Mouse (Mus musculus) spleen, adult 18-20 months (tissue): ENCODE measurements around the gene Nmnat1.
A peak's percentile ranks its signal among the peaks of the same experiment; 100 is the strongest.
"Not testable (repeated sequence)": the region's sequence is repeated elsewhere in the genome, so short reads cannot be mapped to it uniquely, and the experiment has no call there.

Experiments used
- DNase-seq, 2 experiments: peaks; one replicate each; pipeline ENCODE4 v3.0.0; 2022; ENCODE audit warnings: mixed read lengths in 2 of 2

Nmnat1 gene

DNA sequence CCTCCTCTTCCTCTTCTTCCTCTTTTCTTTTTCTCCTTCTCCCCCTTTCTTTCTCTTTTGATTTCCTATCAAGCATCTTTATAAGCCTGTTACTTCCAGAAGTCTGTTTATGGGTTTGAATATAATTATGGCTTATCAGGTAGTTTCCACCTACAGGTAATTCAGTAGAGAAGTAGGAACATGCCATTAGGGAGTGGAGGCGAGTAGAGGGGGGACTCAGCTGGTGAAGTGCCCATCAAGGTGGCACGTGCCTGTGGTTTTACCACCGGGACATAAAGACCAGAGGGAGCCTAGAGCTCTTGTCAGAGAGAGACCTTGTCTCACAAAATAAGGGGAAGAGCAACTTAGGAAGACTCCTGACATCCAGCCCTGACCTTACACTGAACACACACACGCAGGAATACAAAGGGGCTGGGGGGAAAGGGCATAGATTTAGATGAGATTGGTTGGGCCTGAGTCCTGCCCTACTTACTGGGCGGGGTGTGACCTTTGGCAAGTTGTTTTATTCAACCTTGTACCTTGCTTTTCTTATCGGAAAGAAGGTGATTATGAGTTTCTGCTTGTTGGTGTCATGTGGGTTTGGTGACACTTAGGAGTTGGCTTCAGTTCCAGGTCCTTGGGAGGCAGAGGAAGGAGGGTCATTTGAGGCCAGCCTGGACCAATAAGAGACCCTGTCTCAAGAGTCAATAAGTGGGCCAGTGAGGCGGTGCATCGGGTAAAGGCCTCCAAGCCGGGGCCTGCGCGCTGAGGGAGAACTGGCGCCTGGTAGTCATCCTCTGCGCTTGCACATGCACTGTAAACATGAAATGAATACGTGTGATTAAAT is 4.6 kb upstream of the Nmnat1 start:
- DNase-seq, result no peak

DNA sequence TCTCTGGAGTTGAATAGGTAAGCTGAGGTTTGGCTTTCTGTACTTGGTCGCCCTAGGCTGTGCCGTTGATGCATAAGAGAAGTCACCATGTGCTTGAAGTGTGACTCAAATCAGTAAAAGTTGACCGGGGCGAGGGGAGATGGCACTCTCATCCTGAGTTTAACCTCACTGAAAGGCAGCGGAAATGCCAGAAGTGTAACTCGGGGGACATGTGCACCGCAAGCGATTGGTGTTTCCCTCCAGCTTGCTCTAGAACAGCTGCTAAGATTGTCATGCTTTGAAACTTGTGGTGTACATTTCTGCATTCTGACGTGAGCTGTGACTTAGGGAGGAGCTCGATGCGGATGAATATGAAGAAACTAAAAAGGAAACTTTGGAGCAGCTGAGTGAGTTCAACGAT is 2.7 kb upstream of the Nmnat1 start:
- DNase-seq, result no peak

DNA sequence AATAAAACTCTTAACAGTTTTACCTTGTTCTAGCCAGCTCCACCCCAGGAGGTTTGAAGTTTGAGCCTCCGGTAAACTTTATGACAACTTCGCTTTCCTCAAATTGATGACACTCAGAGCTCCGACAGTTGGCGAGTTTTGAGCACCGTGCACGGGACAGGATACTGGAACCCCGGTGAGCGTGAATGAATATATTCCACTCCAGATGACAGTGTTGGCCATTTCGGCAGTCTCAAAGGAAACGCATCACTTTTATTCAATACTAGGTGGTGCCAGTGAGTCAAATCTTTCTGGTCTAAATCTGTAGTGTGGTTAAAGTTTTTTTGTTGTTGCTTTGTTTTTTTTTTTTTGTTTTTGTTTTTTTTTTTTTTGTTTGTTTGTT is 814 bp upstream of the Nmnat1 start:
- DNase-seq, result peak in 1 of 2 experiments; percentile 14

DNA sequence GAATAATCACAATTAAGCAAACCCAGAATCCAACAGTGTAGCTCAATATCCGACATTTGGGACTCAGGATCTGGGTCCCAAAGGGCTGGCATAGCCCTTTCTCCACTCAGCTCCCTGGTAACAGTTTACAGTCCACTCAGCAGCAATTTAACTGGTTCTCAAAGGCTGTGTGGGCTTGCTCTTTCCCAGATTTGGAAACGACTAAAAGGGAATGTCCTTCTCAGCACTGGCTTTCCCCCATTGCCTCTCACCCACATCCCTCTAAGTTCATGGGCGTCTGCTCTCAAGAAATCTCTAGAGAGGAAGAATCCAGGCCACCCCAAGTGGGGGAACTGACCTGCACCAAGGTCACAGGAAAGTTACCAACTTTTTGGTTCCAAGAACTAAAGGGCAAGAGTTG is 436 bp downstream of the Nmnat1 start:
- DNase-seq, result no peak

DNA sequence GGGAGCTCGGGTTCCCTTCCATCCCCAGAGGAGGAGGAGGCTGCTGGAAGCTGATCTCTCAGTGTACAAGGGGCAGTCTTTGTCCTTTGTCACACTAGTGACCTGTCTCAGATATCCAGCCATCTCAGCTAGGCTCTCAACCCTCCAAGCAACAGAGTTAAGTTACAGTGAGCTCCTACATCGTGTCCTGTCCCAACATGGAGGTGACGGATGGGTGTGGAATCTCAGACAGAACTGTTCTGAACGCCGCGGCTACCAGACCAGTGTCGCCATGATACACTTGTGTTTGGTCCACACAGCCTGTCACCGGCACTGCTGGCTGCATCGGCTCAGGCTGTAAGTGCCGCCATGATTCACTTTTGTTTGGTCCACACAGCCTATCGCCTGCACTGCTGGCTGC is 7.9 kb downstream of the Nmnat1 start, which contains the start of gene Tmem274:
TSS of gene Tmem274 (plus strand) at position 301 of the 400 bp plus-strand sequence.
- no peak for DNase-seq

DNA sequence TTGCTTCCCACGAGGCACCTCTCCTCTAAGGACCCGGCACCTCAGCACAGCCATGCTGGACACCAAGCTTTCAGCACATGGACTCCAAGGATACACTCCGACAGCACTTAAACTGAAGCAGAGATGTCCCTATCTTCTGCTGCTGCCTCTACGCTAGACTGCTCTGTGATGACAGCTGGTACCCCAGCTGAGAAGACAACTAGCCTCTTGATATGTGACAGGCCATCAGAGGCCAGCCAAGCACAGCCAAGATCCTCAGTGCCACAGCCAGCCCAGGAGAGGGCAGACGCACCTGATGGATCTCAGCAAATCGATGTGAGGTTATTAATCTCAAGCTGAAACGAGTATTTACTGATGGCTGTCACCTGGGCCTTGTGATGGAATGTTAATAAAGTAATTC is 9.9 kb downstream of the Nmnat1 start:
- DNase-seq, result no peak

DNA sequence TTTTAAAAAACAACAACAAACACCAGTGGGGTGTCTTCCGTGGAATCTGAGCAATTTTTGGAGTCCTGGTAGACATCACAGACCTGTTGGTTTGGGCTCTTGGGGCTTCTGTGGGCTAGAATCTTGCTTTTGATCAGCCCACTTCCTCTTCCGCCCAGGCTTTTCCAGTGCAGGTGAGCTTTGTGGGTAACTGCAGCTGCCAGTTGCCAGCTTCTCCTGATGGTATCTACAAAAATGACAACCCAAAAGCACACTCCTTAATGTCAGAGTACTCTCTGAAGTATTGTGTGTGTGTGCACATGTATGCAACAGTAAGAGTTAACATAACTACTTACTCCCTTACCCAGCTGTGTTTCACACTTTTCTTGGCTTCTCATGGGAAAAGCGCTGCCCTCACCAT is 15.4 kb downstream of the Nmnat1 start:
- peak in 1 of 2 experiments; percentile 18 for DNase-seq

DNA sequence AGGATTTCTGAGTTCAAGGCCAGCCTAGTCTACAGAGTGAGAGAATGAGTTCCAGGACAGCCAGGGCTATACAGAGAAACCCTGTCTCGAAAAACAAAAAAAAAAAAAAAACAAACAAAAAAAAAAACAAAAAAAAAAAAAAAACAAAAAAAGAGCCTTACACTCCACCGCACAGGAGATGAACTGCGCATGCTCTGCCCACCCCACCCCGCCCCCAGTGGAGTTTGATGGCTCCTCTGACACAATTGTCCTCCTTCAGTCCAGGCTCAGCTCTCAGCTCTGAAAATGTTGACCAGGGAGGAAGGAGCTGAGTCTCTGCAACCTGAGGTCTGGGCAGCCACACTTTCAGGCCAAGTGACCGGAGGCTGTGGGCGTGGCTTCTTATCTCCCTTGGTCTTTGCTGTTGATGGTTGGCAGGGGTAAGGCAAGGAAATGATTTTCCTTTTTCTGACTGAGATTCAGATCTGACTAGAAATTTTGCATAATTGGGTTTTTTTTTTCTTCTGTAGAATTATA is 21.5 kb downstream of the Nmnat1 start:
- DNase-seq, result no peak

DNA sequence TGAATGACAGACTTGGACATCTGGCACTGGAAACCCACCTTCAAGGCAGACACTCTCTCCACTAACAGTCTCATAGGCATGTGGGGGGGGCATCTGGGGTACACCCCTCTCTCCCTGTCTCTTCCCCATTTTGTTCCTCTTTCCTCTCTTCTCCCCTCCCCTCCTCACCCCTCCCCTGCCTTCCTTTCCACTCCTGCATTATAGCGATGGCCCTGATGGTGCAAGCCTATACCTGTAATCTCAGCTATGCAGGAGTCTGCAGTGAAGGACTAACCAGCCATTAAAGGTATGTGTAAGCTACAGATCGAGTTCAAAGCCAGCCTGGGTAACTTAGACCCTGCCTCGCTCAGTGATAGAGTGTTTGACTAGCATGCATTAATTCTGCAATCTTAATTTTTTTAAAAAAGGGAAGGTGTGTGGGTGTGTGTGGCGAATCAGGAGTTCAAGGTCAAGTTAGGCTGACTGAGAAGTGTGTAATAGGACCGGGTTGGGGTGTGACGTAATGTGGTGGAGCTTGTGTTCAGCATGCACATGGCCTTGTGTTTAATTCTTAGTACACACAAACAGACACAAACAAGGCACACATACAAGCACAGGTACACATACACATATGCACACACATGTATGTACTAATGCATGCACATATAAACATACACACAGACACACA is 22.6 kb downstream of the Nmnat1 start:
- no peak for DNase-seq

DNA sequence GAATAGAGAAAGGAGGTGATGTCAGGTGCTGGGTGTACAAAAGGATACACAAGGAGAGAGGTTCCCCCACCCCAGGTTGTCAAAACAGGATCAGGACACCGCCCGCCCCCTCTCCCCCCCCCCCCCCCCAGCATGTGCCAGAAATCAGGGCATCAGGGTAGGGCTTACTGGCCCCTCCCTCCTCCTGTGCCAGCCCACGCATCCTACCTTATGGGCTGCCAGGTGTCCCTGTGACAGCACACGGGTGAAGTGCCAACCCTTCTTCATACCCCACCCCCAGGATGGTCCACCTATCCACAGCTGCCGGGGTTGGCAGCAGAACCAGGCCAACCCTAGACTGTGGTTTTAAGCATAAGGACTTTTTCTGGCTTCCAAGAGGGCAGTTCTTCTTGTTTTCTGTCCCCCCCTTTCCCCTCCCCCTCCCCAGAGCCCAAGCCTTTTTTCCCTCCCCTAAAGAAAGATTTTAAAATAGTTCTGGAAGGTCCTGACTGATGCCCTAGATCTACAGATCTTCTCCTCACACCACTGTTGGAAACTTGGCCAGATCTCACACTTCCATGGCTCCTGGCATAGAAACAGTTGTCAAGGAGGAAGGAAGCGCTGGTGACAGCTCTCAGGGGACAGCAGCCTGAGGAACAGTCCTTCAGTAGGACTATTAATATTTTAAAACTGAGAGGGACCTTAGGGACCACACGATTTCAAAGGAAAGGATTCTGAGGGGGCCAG is 23.3 kb downstream of the Nmnat1 start:
- no peak for DNase-seq

DNA sequence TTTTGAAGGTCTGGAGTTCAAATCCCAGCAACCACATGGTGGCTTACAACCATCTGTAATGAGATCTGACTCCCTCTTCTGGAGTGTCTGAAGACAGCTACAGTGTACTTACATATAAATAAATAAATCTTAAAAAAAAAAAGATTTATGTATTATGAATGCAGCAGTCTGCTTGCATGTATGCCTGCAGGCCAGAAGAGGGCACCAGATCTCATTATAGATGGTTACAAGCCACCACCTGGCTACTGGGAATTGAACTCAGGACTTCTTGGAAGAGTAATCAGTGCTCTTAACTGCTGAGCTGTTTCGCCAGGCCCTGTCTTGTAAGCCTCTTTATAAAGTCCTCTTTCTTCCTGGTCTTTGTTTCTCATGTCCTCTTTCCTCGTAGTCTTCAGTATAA is 24.5 kb downstream of the Nmnat1 start:
- DNase-seq, result not testable (repeated sequence)

DNA sequence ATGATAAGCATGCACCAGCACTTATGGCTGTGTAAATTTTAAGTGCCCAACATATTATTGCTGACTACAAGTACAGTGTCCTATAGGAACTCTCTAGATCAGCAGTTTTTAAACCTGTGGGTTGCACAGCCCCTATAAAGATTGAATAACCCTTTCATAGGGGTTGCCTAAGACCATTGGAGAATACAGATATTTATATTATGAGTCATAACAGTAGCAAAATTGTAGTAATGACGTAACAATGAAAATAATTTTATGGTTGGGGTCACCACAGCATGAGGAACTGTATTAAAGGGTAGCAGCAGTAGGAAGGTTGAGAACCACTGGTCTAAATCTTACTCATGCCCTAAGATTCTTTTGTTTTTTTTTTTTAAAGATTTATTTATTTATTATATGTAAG is 25.6 kb downstream of the Nmnat1 start:
- DNase-seq, result no peak

DNA sequence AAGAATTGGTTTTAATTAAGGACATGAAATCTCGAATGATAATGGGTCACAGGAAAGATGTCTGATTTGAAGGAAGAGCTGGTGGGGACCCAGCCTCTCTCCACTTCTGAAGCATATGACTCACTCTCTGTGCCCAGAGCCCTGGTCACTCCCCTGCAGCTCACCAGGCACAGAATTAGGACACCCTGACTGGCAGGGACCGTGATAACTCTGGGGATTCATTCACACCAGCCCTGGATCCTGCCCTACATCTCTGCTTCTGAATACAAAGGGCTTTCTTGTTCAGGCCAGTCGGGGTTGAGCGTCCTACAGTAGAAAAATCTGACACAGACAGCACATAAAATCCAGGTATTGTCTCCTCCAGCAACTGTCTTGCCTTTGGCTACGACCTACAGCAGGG is 26.5 kb downstream of the Nmnat1 start:
- DNase-seq, result no peak

DNA sequence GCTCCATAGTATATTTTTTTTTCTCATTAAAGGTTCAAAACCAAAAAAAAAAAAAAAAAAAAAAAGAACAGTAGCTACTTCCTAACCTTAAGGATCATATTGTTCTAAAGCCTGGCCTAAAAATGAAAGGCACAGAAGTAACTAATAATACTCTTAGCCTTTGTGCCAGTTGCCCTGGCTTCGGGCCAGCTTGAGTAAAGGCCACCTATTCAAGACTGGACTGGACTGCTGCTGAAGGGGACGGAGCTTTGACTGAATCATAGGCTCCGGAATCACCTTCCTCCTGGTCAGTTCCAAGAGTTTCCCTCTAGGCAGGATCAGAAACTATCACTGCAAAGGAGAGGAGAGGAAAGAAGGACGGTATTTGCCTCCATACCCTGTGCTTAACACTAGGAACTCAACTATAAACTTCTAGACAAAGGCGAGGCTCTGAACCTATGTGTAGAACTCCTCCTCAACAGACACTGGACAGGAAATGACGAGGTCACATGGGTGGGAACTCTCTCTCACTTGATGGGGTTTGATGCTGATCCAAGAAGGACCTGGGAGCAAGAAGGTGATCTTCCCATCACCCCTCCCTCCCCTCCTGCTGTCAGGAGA is 27.1 kb downstream of the Nmnat1 start:
- DNase-seq, result no peak

DNA sequence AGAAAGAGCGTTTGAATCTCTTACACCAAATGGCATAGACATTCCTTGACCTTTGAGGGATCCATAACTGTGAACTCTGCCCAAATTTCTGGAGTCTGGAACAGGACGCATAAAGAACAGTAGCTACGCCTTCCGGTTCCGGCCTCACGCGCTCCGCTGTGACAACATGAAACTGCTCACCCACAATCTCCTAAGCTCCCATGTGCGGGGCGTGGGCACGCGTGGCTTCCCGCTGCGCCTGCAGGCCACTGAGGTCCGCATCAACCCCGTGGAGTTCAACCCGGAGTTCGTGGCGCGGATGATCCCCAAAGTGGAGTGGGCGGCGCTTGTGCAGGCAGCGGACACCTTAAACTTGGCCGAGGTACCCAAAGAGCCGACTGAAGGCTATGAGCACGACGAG is 27.8 kb downstream of the Nmnat1 start:
- not testable (repeated sequence) for DNase-seq

DNA sequence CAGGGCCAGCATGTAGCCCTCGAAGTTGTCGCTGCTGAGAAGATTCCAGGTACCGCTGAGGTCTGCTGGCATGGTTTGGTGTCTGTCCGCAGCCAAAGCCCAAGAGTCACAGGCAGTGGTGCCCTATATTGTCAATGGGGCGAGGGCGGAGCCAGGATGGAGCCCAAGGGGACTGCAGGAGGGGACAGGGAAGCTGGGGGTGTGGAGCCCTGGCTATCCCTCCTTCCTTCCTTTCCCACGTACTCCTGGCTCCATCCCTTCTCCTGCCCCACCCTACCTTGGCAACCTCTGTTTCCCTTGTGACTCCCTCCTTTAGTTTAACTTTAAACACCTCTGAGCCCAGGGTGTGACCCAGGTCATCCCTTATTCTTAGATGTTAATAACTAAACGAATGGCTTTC is 30.1 kb downstream of the Nmnat1 start, which contains the start of gene Rbp7:
TSS of gene Rbp7 (minus strand) at position 100 of the 400 bp plus-strand sequence.
- no peak for DNase-seq

DNA sequence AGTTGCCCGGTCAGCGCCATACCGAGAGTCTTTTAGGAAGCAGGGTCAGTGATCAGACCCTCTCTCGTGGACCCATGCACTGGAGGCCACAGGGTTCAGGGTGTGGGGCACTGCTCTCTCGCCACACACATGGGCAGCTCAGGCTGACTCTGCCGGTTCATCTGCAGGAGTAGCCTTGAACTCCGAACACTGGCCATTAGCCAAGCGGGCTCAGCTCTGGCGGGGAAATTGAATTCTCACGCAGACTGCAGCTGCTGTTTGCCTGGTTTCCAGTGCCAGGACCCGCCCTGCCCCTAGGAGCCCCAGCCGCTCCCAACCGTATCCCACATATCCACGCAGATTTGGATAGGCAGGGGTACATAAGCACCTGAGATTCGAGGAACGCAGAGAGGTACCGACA is 30.7 kb downstream of the Nmnat1 start:
- no peak for DNase-seq

DNA sequence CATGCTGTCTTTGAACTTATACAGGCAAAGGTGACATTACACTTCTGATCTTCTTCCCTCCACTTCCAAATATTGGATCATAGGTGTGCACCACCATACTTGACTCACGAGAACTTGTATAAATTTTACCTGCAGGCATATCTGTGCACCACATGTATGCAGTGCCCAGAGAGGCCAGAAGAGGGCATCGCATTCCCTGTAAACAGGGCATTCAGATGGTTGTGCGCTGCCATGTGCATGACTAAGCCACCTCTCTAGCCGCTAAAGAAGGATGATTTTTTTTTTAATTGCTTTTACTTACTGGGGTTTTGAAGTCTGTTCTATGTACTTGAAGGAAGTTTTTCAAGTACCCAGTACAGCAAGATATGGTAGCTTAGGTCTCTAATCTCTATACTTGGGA is 31.3 kb downstream of the Nmnat1 start:
- DNase-seq, result peak in 1 of 2 experiments; percentile 20

DNA sequence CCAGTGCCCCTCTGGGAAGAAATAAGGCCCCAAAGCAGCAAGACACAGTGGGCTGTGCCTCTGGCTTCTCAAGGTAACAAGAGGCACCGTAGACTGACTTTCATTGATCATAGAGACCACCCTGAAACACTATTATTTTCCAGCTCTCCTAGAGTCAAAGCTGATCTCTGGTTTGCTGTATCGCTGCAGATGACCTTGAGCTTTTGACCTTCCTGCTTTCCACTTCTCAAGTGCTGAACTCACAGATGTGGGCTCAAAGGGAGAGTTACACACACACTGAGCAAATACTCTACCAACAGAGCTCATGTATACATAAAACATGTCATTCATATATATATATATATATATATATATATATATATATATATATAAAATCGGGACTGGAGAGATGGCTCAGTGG is 34.4 kb downstream of the Nmnat1 start:
- no peak for DNase-seq

DNA sequence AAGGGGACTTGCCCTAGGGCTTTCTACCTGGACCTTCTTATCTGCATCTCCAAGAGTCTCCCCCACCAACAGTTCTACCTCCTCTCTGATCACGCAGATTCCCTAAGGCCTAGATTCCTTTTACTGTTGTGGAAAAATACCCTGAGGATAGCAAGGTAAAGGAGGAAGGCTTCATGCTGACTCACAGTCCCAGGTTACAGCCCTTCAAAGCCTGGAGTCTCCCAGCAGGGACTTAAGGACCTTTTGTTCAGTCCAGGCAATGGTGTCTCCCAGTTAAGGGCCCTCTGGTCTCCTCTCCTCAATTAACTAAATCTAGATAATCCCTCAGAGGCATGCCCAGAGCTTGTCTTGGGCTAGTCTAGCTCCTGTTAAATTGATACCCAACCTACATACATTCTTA is 38.7 kb downstream of the Nmnat1 start:
- DNase-seq, result no peak

DNA sequence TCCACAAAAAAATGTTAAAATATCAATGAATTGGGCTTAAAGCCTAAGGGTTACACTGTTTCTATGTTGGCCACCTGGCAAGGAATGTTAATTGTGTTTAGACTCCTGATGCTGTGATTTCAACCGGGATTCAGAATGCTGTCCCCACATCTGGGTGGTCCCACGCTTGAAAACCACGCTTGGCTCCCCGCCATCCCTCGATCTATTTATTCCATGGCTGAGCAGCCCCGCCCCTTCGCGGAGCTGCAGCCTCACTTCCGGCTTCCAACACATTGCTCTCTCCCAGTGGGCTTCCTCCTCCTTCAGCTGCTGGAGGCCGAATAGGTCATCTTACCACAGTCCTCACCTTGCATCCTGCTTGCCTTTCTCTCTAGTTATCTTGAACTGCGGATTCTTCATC is 39.1 kb downstream of the Nmnat1 start:
- peak in 1 of 2 experiments; percentile 13 for DNase-seq

DNA sequence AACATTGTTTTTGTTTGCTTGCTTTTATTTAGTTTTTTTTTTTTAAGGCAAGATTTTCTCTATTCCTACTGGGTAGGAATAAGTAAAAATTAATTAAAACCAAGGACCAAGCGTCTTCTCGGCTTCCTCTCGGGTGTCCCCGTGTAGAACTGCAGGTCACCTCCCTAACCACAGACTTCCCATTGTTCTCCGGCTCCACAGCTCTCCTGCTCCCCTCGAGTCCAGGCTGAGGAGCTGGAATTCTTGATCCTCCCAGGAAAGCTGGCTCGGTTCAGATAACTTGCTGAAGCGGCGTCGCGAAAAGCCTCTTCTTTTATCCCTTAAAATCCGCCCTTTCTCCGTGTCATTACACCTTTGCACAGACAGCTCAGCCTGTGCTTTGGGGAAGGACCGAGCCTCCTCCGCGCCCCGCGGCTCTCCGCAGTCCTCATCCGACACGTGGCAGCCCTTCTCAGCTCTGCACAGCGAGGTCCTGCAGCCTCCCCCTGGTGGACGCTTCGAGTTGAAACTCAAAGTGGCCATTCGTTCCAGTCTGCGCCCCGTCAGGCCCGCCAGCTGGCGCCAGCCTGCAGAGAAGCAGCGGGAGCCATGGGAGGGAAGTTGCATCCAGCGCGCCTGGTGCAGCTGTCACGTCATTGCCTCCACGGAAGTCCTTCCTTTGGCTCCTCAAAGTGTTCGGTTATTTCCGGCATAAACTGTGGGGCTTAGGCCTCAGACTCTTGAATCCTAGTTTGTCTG is 39.9 kb downstream of the Nmnat1 start:
- peak; percentile 69 to 72 for DNase-seq
